Mouse (Mus musculus): ENCODE measurements at regions not wholly inside any gene's neighbourhood (a gene's known extent, or its start where the extent isn't known, plus 50 kb on each side); places are given as distances from the start of the nearest gene placed in this dataset.

DNA sequence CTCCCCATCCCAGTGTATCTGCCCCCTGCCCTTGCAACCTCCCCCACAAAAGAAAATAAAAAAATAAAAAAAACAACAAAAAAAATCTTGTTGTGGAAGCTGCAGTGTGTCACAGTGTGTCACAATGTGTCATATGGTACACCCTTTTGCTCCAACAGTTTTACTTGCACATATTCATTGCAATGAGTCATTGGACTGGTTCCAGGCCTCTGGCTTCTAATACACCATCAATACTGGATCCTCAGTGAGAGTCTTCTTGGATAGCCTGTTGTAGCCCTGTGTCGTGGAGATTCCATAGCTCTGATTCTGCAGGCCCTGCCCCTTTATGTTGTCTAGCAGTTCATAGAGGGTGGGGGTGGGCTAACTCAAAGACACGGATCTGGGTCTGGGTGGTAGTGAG, 290.1 kb upstream of the Tank start:
- TF ChIP-seq CTCF (IDR thresholded peaks at IDR 0.05; ENCODE audit: borderline replicate concordance, insufficient read depth, low read length) = no peak
- TF ChIP-seq POLR2A (IDR thresholded peaks at IDR 0.05; ENCODE audit: low read depth, low read length) = no peak

Measured in embryonic fibroblast, embryonic 13.5 days (primary cell).